Mouse (Mus musculus) liver, embryonic 14.5 days (tissue): ENCODE results near the gene Tnfrsf13c. TPM values are rescaled to one million over a fixed set of nuclear protein-coding genes. Genes with fewer than 3 reads are reported as not detected.

Experiments
- ATAC-seq: fragments of 200-750 bp; cut with Nextera tagmentation; 2 replicates; pipeline ENCODE4 v1.8.0; 2017; ENCODE audit warnings: moderate number of reproducible peaks, mild to moderate bottlenecking, moderate library complexity; ENCODE audit not compliant: insufficient read depth
- DNase-seq, 3 experiments: peaks; one replicate each; pipeline ENCODE4 v3.0.0-alpha.2; 2012 to 2013; ENCODE audit warnings: low read depth in 3 of 3, low spot score in 3 of 3
- H3K27ac ChIP-seq: fragments of 300-500 bp; sonication (generic); 2 replicates; pipeline ENCODE4 v1.5.1; 2014; ENCODE audit warnings: moderate library complexity, mild to moderate bottlenecking, control low read depth, inconsistent platforms
- H3K27me3 ChIP-seq: fragments of 300-500 bp; sonication (generic); 2 replicates; pipeline ENCODE4 v1.6.1; 2014; ENCODE audit warnings: mild to moderate bottlenecking, low read length, moderate library complexity; ENCODE audit not compliant: control insufficient read depth, insufficient read depth
- H3K36me3 ChIP-seq: fragments of 300-500 bp; sonication (generic); replicated peaks from 2 replicates; pipeline ENCODE4 v1.6.1; 2014; ENCODE audit warnings: low read depth; ENCODE audit not compliant: control insufficient read depth, insufficient read depth
- H3K4me1 ChIP-seq, 2 experiments: fragments of 200-500 bp in 1 of 2; fragments of 300-500 bp in 1 of 2; sonication (generic) in 1 of 2; replicated peaks; 2 replicates each; pipeline ENCODE4 v1.6.1; 2012 to 2014; ENCODE audit warnings: antibody characterized with exemption in 1 of 2, inconsistent platforms in 1 of 2, low read length in 1 of 2; ENCODE audit not compliant: control insufficient read depth in 2 of 2, insufficient read depth in 2 of 2
- H3K4me2 ChIP-seq: fragments of 300-500 bp; sonication (generic); 2 replicates; pipeline ENCODE4 v1.6.1; 2014; ENCODE audit warnings: low read depth, mild to moderate bottlenecking, control low read depth, moderate library complexity
- H3K4me3 ChIP-seq, 2 experiments: fragments of 200-500 bp in 1 of 2; fragments of 300-500 bp in 1 of 2; sonication (generic) in 1 of 2; 2 replicates each; pipeline ENCODE4 v1.5.1; 2012 to 2014; ENCODE audit warnings: low read depth in 2 of 2, low read length in 2 of 2, mild to moderate bottlenecking in 2 of 2, control low read depth in 1 of 2, inconsistent platforms in 1 of 2, moderate library complexity in 1 of 2; ENCODE audit not compliant: insufficient read depth in 1 of 2
- H3K9ac ChIP-seq: fragments of 300-500 bp; sonication (generic); replicated peaks from 2 replicates; pipeline ENCODE4 v1.6.1; 2014; ENCODE audit warnings: mild to moderate bottlenecking, control low read depth, moderate library complexity
- H3K9me3 ChIP-seq: fragments of 300-500 bp; sonication (generic); 2 replicates; pipeline ENCODE4 v1.6.1; 2016; ENCODE audit warnings: low read length, mixed read lengths; ENCODE audit not compliant: control insufficient read depth
- CTCF ChIP-seq: IDR thresholded peaks from 2 replicates; pipeline ENCODE4 v1.5.1; 2016; ENCODE audit warnings: antibody characterized with exemption, low read depth, control low read depth
- EP300 ChIP-seq: IDR thresholded peaks from 2 replicates; pipeline ENCODE4 v1.6.1; 2016; ENCODE audit warnings: antibody characterized with exemption, low read depth
- WGBS: fragments of 180-500 bp; shearing (Covaris S2); extraction: QIAGEN DNeasy Blood & Tissue Kit; methylation state at CpG from one replicate; pipeline ENCODE4 v1.1.7; 2014; ENCODE audit not compliant: insufficient replicate concordance; 5-methylcytosine and 5-hydroxymethylcytosine counted together
- microRNA counts: library from miRNA; unstranded; fragments of <30 nt; microRNA quantifications from one replicate; lab custom pipeline; 2016
- microRNA-seq: library from miRNA; unstranded; fragments of <30 nt; microRNA quantifications from one replicate; pipeline ENCODE4, GENCODE M21; 2016
- polyA plus RNA-seq, 2 experiments: library from polyadenylated mRNA; depleted of rRNA in 1 of 2; stranded (reverse) in 1 of 2; unstranded in 1 of 2; fragments of >200 nt; fragmentation: Nextera tagmentation in 1 of 2; extraction: Ambion mirVana in 1 of 2; gene quantifications; 2 replicates each; pipeline versions ENCODE4 v1.2.1 to v1.2.3; 2012 to 2014

Gene Tnfrsf13c
- polyA plus RNA-seq, 2 experiments, result 0.14 to 0.54 TPM

DNA sequence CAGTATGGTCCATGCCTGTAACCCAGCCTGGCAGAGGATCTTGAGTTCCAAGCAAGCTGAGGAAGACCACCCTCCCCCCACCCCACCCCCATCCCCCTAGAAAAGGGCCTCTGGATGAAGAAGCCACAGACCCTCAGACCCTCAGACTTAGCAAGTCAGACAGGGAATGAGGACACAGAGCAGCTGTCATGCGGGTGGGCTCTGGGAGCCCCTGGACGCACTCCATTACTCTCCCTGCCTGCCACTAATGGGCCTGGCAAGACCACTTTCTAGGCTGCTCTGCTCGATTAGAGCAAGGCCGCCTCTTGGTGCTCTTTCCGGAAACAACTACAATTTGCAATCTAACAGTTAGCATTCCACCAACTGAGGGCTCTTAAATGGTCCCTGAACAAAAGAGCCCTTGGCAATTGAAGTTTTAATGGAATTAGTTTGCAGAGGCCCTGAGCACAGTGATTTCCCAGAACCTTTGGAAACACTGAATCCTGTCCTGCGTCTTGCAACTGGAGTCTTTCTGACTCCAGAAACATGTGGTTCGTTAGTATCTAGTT lies 46.4 kb downstream of the Tnfrsf13c start:
- H3K9ac ChIP-seq, result no peak overlapping the region
- peaks cover 5% of the 10 kb centered on the region for H3K9me3 ChIP-seq
- WGBS, result 81% methylated on average over 7 of the region's 7 CpGs
- DNase-seq, result no peak
- no peak overlapping the region for H3K4me2 ChIP-seq
- H3K27me3 ChIP-seq, result no peaks in the 10 kb centered on the region
- no peak for TF ChIP-seq CTCF
- H3K4me1 ChIP-seq, result peaks cover 0 to 3% of the 10 kb centered on the region in 2 experiments; a peak in 2 of 4 replicates
- no peak for ATAC-seq
- H3K4me3 ChIP-seq, result no peak overlapping the region
- peaks cover 87% of the 10 kb centered on the region for H3K36me3 ChIP-seq
- no peak overlapping the region for H3K27ac ChIP-seq

DNA sequence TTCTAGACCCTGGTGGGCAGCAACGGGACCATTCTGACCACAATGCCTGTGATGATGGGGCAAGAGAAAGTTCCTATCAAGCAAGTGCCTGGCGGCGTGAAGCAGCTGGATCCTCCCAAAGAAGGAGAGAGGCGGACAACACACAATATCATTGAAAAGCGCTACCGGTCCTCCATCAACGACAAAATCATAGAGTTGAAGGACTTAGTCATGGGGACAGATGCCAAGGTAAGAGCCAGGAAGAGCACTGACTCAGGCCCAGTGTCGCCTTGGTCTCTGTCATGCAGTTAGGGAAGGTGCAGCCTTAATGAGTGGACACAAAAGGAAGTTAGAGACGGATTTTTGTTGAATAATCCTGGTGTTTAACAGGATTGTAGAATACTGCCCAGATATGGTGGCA lies 49.1 kb downstream of the Tnfrsf13c start:
- Histone ChIP-seq H3K27me3 (no peaks in the 10 kb centered on the region), H3K4me3 (no peak overlapping the region), H3K9ac (no peak overlapping the region), H3K4me1 (no peaks in the 10 kb centered on the region), H3K9me3 (no peaks in the 10 kb centered on the region), H3K4me2 (no peak overlapping the region), H3K36me3 (peaks cover 82% of the 10 kb centered on the region), H3K27ac (no peak overlapping the region)
- no peak for ATAC-seq
- 85% methylated on average over 9 of the region's 9 CpGs for WGBS
- no peak for DNase-seq
- TF ChIP-seq EP300 (no peak), CTCF (no peak)

DNA sequence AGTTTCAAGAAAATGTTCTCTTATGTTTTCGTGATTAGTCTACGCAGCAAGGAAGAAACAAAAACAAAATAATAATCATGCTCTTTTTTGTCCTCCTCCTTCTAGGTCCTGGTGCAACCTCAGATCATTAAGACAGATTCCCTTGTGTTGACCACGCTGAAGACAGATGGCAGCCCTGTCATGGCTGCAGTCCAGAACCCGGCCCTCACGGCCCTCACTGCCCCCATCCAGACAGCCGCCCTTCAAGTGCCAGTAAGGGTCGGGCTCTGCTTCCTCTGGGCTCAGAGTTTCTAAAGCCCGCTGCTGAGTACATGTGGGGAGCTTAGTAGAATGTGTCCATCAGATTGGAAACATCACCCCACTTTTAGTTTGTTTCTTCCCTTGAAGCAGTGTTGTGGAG lies 51.5 kb downstream of the Tnfrsf13c start:
- Histone ChIP-seq H3K9me3 (no peaks in the 10 kb centered on the region), H3K4me3 (no peak overlapping the region), H3K36me3 (peaks cover 63% of the 10 kb centered on the region), H3K27me3 (no peaks in the 10 kb centered on the region), H3K4me1 (no peaks in the 10 kb centered on the region), H3K4me2 (no peak overlapping the region), H3K27ac (no peak overlapping the region), H3K9ac (no peak overlapping the region)
- WGBS, result 88% methylated on average over 8 of the region's 8 CpGs
- ATAC-seq, result no peak
- TF ChIP-seq CTCF (no peak), EP300 (no peak)
- no peak for DNase-seq

MicroRNA genes within 50 kb of the gene (microRNA counts, 519-probe panel; counts per million panel counts)
- microRNA mmu-miR-33 (lab: Ali Mortazavi, UCI), result 69.9 counts per million

Small RNA genes within 50 kb of the gene (microRNA-seq; reads per million reads assigned to microRNA genes)
- 233 reads per million, percentile 58 among the genes with 10 or more reads in this experiment for gene Mir33

Other genes with a start within 250 kb of the Tnfrsf13c start
- not detected in 2 replicates for gene 1700029P11Rik, start 243.8 kb downstream of the Tnfrsf13c start, polyA plus RNA-seq (2012; rRNA removed)
- gene 1700029P11Rik, start 243.8 kb downstream of the Tnfrsf13c start, polyA plus RNA-seq (2014; fragmentation: Nextera tagmentation; extraction: Ambion mirVana), result not detected in 2 replicates
- gene Xrcc6, start 236.5 kb downstream of the Tnfrsf13c start, polyA plus RNA-seq (2012; rRNA removed), result 13.9 and 22.1 TPM in 2 replicates
- gene Xrcc6, start 236.5 kb downstream of the Tnfrsf13c start, polyA plus RNA-seq (2014; fragmentation: Nextera tagmentation; extraction: Ambion mirVana), result 52.9 and 62.3 TPM in 2 replicates
- gene Desi1, start 190.5 kb downstream of the Tnfrsf13c start, polyA plus RNA-seq (2012; rRNA removed), result 8.3 and 9.3 TPM in 2 replicates
- 8.6 and 11.3 TPM in 2 replicates for gene Desi1, start 190.5 kb downstream of the Tnfrsf13c start, polyA plus RNA-seq (2014; fragmentation: Nextera tagmentation; extraction: Ambion mirVana)
- 78.8 and 83.1 TPM in 2 replicates for gene Snu13, start 176.8 kb downstream of the Tnfrsf13c start, polyA plus RNA-seq (2012; rRNA removed)
- 187 TPM in 2 replicates for gene Snu13, start 176.8 kb downstream of the Tnfrsf13c start, polyA plus RNA-seq (2014; fragmentation: Nextera tagmentation; extraction: Ambion mirVana)
- gene 4930407I10Rik, start 165.2 kb downstream of the Tnfrsf13c start, polyA plus RNA-seq (2012; rRNA removed), result not detected in 2 replicates
- not detected in 2 replicates for gene 4930407I10Rik, start 165.2 kb downstream of the Tnfrsf13c start, polyA plus RNA-seq (2014; fragmentation: Nextera tagmentation; extraction: Ambion mirVana)
- not detected in 2 replicates for gene Mei1, start 154.4 kb downstream of the Tnfrsf13c start, polyA plus RNA-seq (2012; rRNA removed)
- gene Mei1, start 154.4 kb downstream of the Tnfrsf13c start, polyA plus RNA-seq (2014; fragmentation: Nextera tagmentation; extraction: Ambion mirVana), result not detected in 2 replicates
- 5.9 and 7.2 TPM in 2 replicates for gene Ccdc134, start 96.4 kb downstream of the Tnfrsf13c start, polyA plus RNA-seq (2012; rRNA removed)
- gene Ccdc134, start 96.4 kb downstream of the Tnfrsf13c start, polyA plus RNA-seq (2014; fragmentation: Nextera tagmentation; extraction: Ambion mirVana), result 5.5 and 6.6 TPM in 2 replicates
- 29.3 and 37.1 TPM in 2 replicates for gene Srebf2, start 77.2 kb downstream of the Tnfrsf13c start, polyA plus RNA-seq (2012; rRNA removed)
- gene Srebf2, start 77.2 kb downstream of the Tnfrsf13c start, polyA plus RNA-seq (2014; fragmentation: Nextera tagmentation; extraction: Ambion mirVana), result 30.8 and 35.2 TPM in 2 replicates
- 0.15 and 0.19 TPM in 2 replicates for gene Shisa8, start 11.6 kb downstream of the Tnfrsf13c start, polyA plus RNA-seq (2012; rRNA removed)
- gene Shisa8, start 11.6 kb downstream of the Tnfrsf13c start, polyA plus RNA-seq (2014; fragmentation: Nextera tagmentation; extraction: Ambion mirVana), result 0.05 and 0.09 TPM in 2 replicates
- gene Cenpm, start 20.4 kb upstream of the Tnfrsf13c start, polyA plus RNA-seq (2012; rRNA removed), result 19.1 and 21.6 TPM in 2 replicates
- 42.1 and 45.1 TPM in 2 replicates for gene Cenpm, start 20.4 kb upstream of the Tnfrsf13c start, polyA plus RNA-seq (2014; fragmentation: Nextera tagmentation; extraction: Ambion mirVana)
- gene 1500009C09Rik, start 28.0 kb upstream of the Tnfrsf13c start, polyA plus RNA-seq (2012; rRNA removed), result 0.02 and 0.11 TPM in 2 replicates
- gene 1500009C09Rik, start 28.0 kb upstream of the Tnfrsf13c start, polyA plus RNA-seq (2014; fragmentation: Nextera tagmentation; extraction: Ambion mirVana), result not detected in 2 replicates
- 0.12 and 0.61 TPM in 2 replicates for gene Sept3, start 50.5 kb upstream of the Tnfrsf13c start, polyA plus RNA-seq (2012; rRNA removed)
- gene Sept3, start 50.5 kb upstream of the Tnfrsf13c start, polyA plus RNA-seq (2014; fragmentation: Nextera tagmentation; extraction: Ambion mirVana), result 0.09 TPM in 1 of 2 replicates, not detected in the other
- gene Wbp2nl, start 74.6 kb upstream of the Tnfrsf13c start, polyA plus RNA-seq (2012; rRNA removed), result 0.10 and 0.19 TPM in 2 replicates
- 0.11 and 0.19 TPM in 2 replicates for gene Wbp2nl, start 74.6 kb upstream of the Tnfrsf13c start, polyA plus RNA-seq (2014; fragmentation: Nextera tagmentation; extraction: Ambion mirVana)
- 47.7 and 52.9 TPM in 2 replicates for gene Naga, start 114.6 kb upstream of the Tnfrsf13c start, polyA plus RNA-seq (2012; rRNA removed)
- gene Naga, start 114.6 kb upstream of the Tnfrsf13c start, polyA plus RNA-seq (2014; fragmentation: Nextera tagmentation; extraction: Ambion mirVana), result 34.2 and 43.3 TPM in 2 replicates
- 22.1 and 24.8 TPM in 2 replicates for gene Pheta2, start 114.6 kb upstream of the Tnfrsf13c start, polyA plus RNA-seq (2012; rRNA removed)
- gene Pheta2, start 114.6 kb upstream of the Tnfrsf13c start, polyA plus RNA-seq (2014; fragmentation: Nextera tagmentation; extraction: Ambion mirVana), result 18.7 and 22.5 TPM in 2 replicates
- 109 and 121 TPM in 2 replicates for gene Smdt1, start 114.6 kb upstream of the Tnfrsf13c start, polyA plus RNA-seq (2012; rRNA removed)
- gene Smdt1, start 114.6 kb upstream of the Tnfrsf13c start, polyA plus RNA-seq (2014; fragmentation: Nextera tagmentation; extraction: Ambion mirVana), result 165 and 178 TPM in 2 replicates
- gene Ndufa6, start 130.0 kb upstream of the Tnfrsf13c start, polyA plus RNA-seq (2012; rRNA removed), result 152 and 288 TPM in 2 replicates
- gene Ndufa6, start 130.0 kb upstream of the Tnfrsf13c start, polyA plus RNA-seq (2014; fragmentation: Nextera tagmentation; extraction: Ambion mirVana), result 435 and 447 TPM in 2 replicates
- 14.9 and 15.5 TPM in 2 replicates for gene Cyp2d22, start 155.9 kb upstream of the Tnfrsf13c start, polyA plus RNA-seq (2012; rRNA removed)
- gene Cyp2d22, start 155.9 kb upstream of the Tnfrsf13c start, polyA plus RNA-seq (2014; fragmentation: Nextera tagmentation; extraction: Ambion mirVana), result 8.4 and 10.0 TPM in 2 replicates
- gene Cyp2d11, start 169.7 kb upstream of the Tnfrsf13c start, polyA plus RNA-seq (2012; rRNA removed), result 0.09 TPM in 2 replicates
- not detected in 2 replicates for gene Cyp2d11, start 169.7 kb upstream of the Tnfrsf13c start, polyA plus RNA-seq (2014; fragmentation: Nextera tagmentation; extraction: Ambion mirVana)
- 18.6 and 19.8 TPM in 2 replicates for gene Cyp2d10, start 182.8 kb upstream of the Tnfrsf13c start, polyA plus RNA-seq (2012; rRNA removed)
- gene Cyp2d10, start 182.8 kb upstream of the Tnfrsf13c start, polyA plus RNA-seq (2014; fragmentation: Nextera tagmentation; extraction: Ambion mirVana), result 43.2 and 48.1 TPM in 2 replicates
- gene Cyp2d9, start 209.1 kb upstream of the Tnfrsf13c start, polyA plus RNA-seq (2012; rRNA removed), result 1.7 and 1.8 TPM in 2 replicates
- gene Cyp2d9, start 209.1 kb upstream of the Tnfrsf13c start, polyA plus RNA-seq (2014; fragmentation: Nextera tagmentation; extraction: Ambion mirVana), result 1.9 and 2.1 TPM in 2 replicates